Mouse (Mus musculus): Measurements from ENCODE around the gene Ryr3. TPM values are rescaled to one million over a fixed set of nuclear protein-coding genes. Genes with fewer than 3 reads are reported as not detected.

Gene Ryr3
- polyA plus RNA-seq, 1 experiment from 2014 or later, result 4.7 TPM

DNA sequence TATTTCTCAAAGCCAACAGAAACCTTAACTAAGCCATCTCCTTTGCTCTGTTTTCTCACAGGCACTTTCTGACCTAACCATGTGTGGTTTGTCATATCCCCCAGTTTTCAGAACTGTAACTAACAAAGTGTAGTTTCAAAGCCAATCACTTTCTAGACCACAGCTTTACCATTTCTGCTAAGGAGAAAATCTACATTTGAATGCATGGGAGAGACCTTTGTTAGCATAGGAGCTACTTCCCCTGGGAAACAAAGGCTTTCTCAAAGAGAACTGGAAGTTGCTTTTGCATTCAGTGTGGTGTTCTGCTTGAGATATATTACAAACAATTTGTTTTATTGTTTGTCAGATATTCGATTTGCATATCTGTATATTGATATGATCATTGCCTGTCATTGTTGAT lies 285.1 kb downstream of the Ryr3 start:
- 62% methylated on average over 1 of the region's 1 CpGs for WGBS
- no peaks in the 10 kb centered on the region for H3K27me3 ChIP-seq (replicated peaks; ENCODE audit: control insufficient read depth, insufficient read depth, low read length)
- no peak for DNase-seq (ENCODE audit: low spot score)
- no peaks in the 10 kb centered on the region for H3K4me1 ChIP-seq (ENCODE audit: control insufficient read depth, insufficient read depth, low read length)
- H3K27ac ChIP-seq (replicated peaks; ENCODE audit: low read depth, low read length), result no peak overlapping the region
- H3K4me2 ChIP-seq (ENCODE audit: low read depth, low read length), result no peak overlapping the region
- no peaks in the 10 kb centered on the region for H3K36me3 ChIP-seq (ENCODE audit: control insufficient read depth, insufficient read depth, low read length)
- H3K9me3 ChIP-seq (ENCODE audit: control insufficient read depth, low read length), result no peaks in the 10 kb centered on the region
- H3K9ac ChIP-seq (ENCODE audit: low read depth, low read length), result no peak overlapping the region
- ATAC-seq (ENCODE audit: low read depth), result no peak
- no peak overlapping the region for H3K4me3 ChIP-seq (ENCODE audit: low read depth, low read length)

DNA sequence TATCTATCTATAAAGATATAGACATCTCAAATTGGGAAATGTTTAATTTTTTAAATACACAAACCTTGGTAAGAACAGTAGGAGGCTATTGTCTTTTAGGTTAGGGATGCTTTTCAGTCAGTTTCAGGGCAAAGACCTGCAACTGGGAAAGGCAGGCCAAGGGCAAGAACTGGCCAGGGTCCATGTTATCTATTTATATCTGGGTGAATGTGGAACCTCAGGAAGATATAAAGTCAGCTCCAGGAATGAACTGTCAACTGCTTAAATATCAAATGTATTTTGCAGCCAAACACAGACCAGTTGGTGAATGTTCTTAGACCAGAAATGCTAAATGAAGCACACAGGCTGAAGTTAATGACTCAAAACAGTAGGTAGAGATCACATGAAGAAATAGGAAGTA lies 303.1 kb downstream of the Ryr3 start:
- ATAC-seq (ENCODE audit: low read depth) (no peak), DNase-seq (ENCODE audit: low spot score) (no peak)

DNA sequence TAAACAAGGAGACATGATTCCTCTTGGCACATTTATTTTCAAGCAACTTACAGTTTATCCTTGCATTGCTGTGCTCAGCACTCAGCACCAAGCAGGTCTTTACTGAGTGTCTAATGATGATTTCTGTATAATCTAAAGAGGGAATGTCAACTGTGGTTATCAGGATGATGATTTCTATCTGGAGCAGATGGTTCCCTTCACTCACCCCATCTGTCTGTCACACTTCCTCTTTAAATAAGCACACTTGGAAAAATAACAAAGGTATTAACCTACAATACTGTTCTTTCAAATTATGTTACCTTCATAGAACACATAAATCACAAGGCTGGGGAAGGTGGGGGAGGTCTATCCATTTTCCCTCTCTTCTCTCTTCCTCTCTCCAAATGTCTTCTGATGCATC lies 304.3 kb downstream of the Ryr3 start:
- Histone ChIP-seq H3K4me2 (ENCODE audit: low read depth, low read length) (no peak overlapping the region), H3K4me3 (ENCODE audit: low read depth, low read length) (no peak overlapping the region), H3K27ac (replicated peaks; ENCODE audit: low read depth, low read length) (no peak overlapping the region), H3K27me3 (replicated peaks; ENCODE audit: control insufficient read depth, insufficient read depth, low read length) (no peaks in the 10 kb centered on the region), H3K9ac (ENCODE audit: low read depth, low read length) (no peak overlapping the region), H3K9me3 (ENCODE audit: control insufficient read depth, low read length) (no peaks in the 10 kb centered on the region), H3K36me3 (ENCODE audit: control insufficient read depth, insufficient read depth, low read length) (no peaks in the 10 kb centered on the region), H3K4me1 (ENCODE audit: control insufficient read depth, insufficient read depth, low read length) (no peaks in the 10 kb centered on the region)
- ATAC-seq (ENCODE audit: low read depth), result no peak
- no peak for DNase-seq (ENCODE audit: low spot score)

More for the DNA sequence above, 303.1 kb downstream of the Ryr3 start:
- no peaks in the 10 kb centered on the region for H3K36me3 ChIP-seq (ENCODE audit: control insufficient read depth, insufficient read depth, low read length)
- no peaks in the 10 kb centered on the region for H3K27me3 ChIP-seq (replicated peaks; ENCODE audit: control insufficient read depth, insufficient read depth, low read length)
- no peak overlapping the region for H3K27ac ChIP-seq (replicated peaks; ENCODE audit: low read depth, low read length)
- H3K9me3 ChIP-seq (ENCODE audit: control insufficient read depth, low read length), result no peaks in the 10 kb centered on the region
- no peak overlapping the region for H3K9ac ChIP-seq (ENCODE audit: low read depth, low read length)
- H3K4me2 ChIP-seq (ENCODE audit: low read depth, low read length), result no peak overlapping the region
- H3K4me3 ChIP-seq (ENCODE audit: low read depth, low read length), result no peak overlapping the region
- no peaks in the 10 kb centered on the region for H3K4me1 ChIP-seq (ENCODE audit: control insufficient read depth, insufficient read depth, low read length)

DNA sequence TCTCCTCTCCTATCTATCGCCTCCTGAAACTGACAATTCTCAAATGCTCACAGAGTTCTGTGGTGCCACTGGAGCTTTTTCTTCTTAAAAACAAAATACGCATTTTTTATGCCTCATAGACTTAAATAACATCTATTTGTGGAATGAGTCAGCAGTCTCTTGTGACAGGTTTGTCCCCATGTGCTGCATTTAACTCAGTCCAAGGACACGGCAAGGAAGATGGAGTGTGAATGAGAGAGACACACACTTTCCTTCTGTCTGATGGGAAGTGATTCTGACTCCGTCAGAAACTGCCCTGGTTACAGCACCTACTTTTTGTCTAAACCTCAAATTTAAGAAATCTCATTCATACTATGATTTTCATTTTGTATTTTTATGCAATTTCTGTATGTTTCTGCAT lies 306.3 kb downstream of the Ryr3 start:
- no peak for DNase-seq (ENCODE audit: low spot score)
- no peak overlapping the region for H3K9ac ChIP-seq (ENCODE audit: low read depth, low read length)
- WGBS, result 80% methylated on average over 4 of the region's 4 CpGs
- no peaks in the 10 kb centered on the region for H3K4me1 ChIP-seq (ENCODE audit: control insufficient read depth, insufficient read depth, low read length)
- H3K4me2 ChIP-seq (ENCODE audit: low read depth, low read length), result no peak overlapping the region
- no peaks in the 10 kb centered on the region for H3K36me3 ChIP-seq (ENCODE audit: control insufficient read depth, insufficient read depth, low read length)
- no peaks in the 10 kb centered on the region for H3K27me3 ChIP-seq (replicated peaks; ENCODE audit: control insufficient read depth, insufficient read depth, low read length)
- no peak for ATAC-seq (ENCODE audit: low read depth)
- no peak overlapping the region for H3K27ac ChIP-seq (replicated peaks; ENCODE audit: low read depth, low read length)
- no peak overlapping the region for H3K4me3 ChIP-seq (ENCODE audit: low read depth, low read length)
- H3K9me3 ChIP-seq (ENCODE audit: control insufficient read depth, low read length), result no peaks in the 10 kb centered on the region

DNA sequence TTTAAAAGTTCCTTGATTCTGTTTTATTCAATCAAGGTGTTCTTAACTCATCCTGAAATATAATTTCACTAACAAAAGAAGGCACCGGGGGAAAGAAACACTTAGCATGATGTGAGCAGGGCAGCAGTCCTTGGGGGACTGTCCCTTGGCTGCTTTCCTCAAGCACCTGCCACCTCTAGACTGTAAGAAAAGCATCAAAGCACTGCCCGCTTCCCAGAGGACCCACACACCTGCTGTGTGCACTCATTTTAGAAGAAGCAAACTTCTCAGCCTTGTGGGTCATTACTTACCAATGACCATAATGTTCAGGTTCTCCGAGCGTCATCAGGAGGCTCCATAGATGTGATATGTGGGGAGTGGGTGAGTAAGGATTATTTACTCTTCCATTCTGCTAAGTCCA lies 307.8 kb downstream of the Ryr3 start:
- no peaks in the 10 kb centered on the region for H3K36me3 ChIP-seq (ENCODE audit: control insufficient read depth, insufficient read depth, low read length)
- no peaks in the 10 kb centered on the region for H3K27me3 ChIP-seq (replicated peaks; ENCODE audit: control insufficient read depth, insufficient read depth, low read length)
- H3K4me2 ChIP-seq (ENCODE audit: low read depth, low read length), result no peak overlapping the region
- no peak overlapping the region for H3K4me3 ChIP-seq (ENCODE audit: low read depth, low read length)
- 75% methylated on average over 4 of the region's 4 CpGs for WGBS
- H3K27ac ChIP-seq (replicated peaks; ENCODE audit: low read depth, low read length), result no peak overlapping the region
- H3K4me1 ChIP-seq (ENCODE audit: control insufficient read depth, insufficient read depth, low read length), result no peaks in the 10 kb centered on the region
- H3K9me3 ChIP-seq (ENCODE audit: control insufficient read depth, low read length), result no peaks in the 10 kb centered on the region
- no peak overlapping the region for H3K9ac ChIP-seq (ENCODE audit: low read depth, low read length)
- DNase-seq (ENCODE audit: low spot score), result peak; percentile 16
- peak; percentile 41; the same call in 1 of the 2 replicates for ATAC-seq (ENCODE audit: low read depth)

DNA sequence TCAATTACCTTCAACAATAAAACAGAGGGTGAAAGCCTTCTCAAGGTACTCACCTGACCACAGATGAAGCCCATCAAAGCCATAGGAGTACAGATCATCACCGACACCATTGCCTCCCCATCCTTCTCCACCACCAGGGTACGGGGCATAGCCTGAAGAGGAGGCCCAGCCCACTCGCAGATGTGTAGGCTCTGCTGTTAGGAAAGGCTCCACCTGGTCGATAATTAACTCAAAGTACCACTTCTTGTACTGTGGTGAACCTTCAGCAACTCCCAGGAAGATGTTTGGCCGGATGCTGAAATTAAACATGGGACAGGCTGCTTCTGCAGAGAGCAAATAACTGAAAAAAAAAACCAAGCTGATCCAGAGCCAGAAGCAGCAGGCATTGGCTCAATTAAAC lies 316.1 kb downstream of the Ryr3 start:
- DNase-seq (ENCODE audit: low spot score), result no peak
- no peaks in the 10 kb centered on the region for H3K4me1 ChIP-seq (ENCODE audit: control insufficient read depth, insufficient read depth, low read length)
- H3K36me3 ChIP-seq (ENCODE audit: control insufficient read depth, insufficient read depth, low read length), result no peaks in the 10 kb centered on the region
- no peak overlapping the region for H3K27ac ChIP-seq (replicated peaks; ENCODE audit: low read depth, low read length)
- no peak overlapping the region for H3K4me3 ChIP-seq (ENCODE audit: low read depth, low read length)
- no peaks in the 10 kb centered on the region for H3K9me3 ChIP-seq (ENCODE audit: control insufficient read depth, low read length)
- H3K27me3 ChIP-seq (replicated peaks; ENCODE audit: control insufficient read depth, insufficient read depth, low read length), result no peaks in the 10 kb centered on the region
- H3K4me2 ChIP-seq (ENCODE audit: low read depth, low read length), result no peak overlapping the region
- 72% methylated on average over 5 of the region's 5 CpGs for WGBS
- H3K9ac ChIP-seq (ENCODE audit: low read depth, low read length), result no peak overlapping the region
- no peak for ATAC-seq (ENCODE audit: low read depth)

DNA sequence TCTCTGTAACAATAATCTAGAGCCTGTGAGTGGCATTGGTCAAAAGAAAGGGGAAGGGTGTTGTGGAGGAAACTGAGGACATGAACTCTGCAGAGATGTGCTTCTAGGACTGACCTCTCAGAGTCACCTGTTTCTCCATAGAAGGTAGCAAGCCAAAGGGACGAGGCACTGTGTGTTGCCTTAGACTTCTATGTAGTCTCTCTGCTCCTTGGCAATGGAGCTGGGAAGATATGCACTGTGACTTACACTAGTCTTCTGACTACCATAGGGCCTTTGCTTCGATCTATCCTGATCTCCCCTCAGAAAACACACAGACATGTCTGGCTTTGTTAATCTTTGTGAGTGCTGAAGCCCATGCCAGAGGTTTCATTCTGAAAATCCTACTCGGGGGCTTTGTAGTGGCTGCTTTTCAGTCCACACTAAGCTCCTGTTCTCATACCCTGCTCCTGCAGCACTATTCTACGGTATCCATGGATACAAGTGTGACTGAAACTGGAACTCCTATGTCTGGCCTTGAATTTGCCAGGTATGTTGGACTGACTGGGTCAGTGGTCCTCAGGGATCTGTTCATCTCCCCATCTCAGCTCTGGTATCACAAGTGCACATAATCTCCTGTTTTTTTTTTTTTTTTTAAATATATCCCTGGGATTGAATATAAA lies 332.3 kb downstream of the Ryr3 start:
- no peaks in the 10 kb centered on the region for H3K4me1 ChIP-seq (ENCODE audit: control insufficient read depth, insufficient read depth, low read length)
- H3K27me3 ChIP-seq (replicated peaks; ENCODE audit: control insufficient read depth, insufficient read depth, low read length), result no peaks in the 10 kb centered on the region
- 71% methylated on average over 4 of the region's 4 CpGs for WGBS
- no peak overlapping the region for H3K9ac ChIP-seq (ENCODE audit: low read depth, low read length)
- H3K4me3 ChIP-seq (ENCODE audit: low read depth, low read length), result no peak overlapping the region
- DNase-seq (ENCODE audit: low spot score), result no peak
- H3K4me2 ChIP-seq (ENCODE audit: low read depth, low read length), result no peak overlapping the region
- H3K27ac ChIP-seq (replicated peaks; ENCODE audit: low read depth, low read length), result no peak overlapping the region
- H3K9me3 ChIP-seq (ENCODE audit: control insufficient read depth, low read length), result no peaks in the 10 kb centered on the region
- no peaks in the 10 kb centered on the region for H3K36me3 ChIP-seq (ENCODE audit: control insufficient read depth, insufficient read depth, low read length)
- no peak for ATAC-seq (ENCODE audit: low read depth)

DNA sequence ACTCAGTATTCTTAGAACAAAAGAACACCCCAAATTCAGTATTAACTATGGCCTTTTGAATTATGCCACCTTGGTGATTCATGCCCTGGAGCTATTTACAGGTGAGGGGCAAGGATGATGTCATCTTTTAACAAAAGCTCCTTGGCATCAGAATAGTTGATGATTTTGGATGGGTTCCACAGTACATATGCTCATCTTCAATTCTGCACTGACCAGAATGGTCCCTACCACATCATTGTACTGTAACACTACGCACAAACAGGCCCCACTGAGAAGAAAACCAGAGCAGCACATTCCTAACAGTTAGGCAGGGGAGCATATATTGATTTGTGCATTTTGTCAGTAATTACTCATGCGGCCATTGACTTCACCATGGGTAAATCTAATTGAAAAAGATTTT lies 335.1 kb downstream of the Ryr3 start:
- Histone ChIP-seq H3K9me3 (ENCODE audit: control insufficient read depth, low read length) (no peaks in the 10 kb centered on the region), H3K4me1 (ENCODE audit: control insufficient read depth, insufficient read depth, low read length) (no peaks in the 10 kb centered on the region), H3K4me3 (ENCODE audit: low read depth, low read length) (no peak overlapping the region), H3K36me3 (ENCODE audit: control insufficient read depth, insufficient read depth, low read length) (no peaks in the 10 kb centered on the region), H3K4me2 (ENCODE audit: low read depth, low read length) (no peak overlapping the region), H3K27ac (replicated peaks; ENCODE audit: low read depth, low read length) (no peak overlapping the region), H3K9ac (ENCODE audit: low read depth, low read length) (no peak overlapping the region), H3K27me3 (replicated peaks; ENCODE audit: control insufficient read depth, insufficient read depth, low read length) (no peaks in the 10 kb centered on the region)
- ATAC-seq (ENCODE audit: low read depth) (no peak), DNase-seq (ENCODE audit: low spot score) (no peak)
- WGBS, result 80% methylated on average over 2 of the region's 2 CpGs

DNA sequence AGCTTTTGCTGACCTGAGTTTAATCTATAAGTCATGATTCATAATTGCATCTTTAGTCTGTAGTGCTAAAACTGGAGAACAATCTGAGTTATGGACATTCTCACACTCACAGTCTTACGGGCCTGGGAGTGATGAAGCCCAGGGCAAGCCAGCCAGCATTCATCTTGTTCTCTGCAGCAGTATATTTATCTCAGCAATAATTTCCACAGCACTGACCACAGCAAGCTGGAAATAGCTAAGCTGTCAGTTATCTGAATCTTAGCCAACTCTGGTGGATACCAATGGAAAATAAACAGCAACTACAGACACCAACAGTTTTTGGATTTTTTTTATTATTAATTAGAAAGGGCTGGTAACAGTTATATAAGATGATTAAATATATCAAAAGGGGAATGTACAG lies 335.5 kb downstream of the Ryr3 start:
- DNase-seq (ENCODE audit: low spot score) (no peak), ATAC-seq (ENCODE audit: low read depth) (no peak)
- Histone ChIP-seq H3K36me3 (ENCODE audit: control insufficient read depth, insufficient read depth, low read length) (no peaks in the 10 kb centered on the region), H3K4me1 (ENCODE audit: control insufficient read depth, insufficient read depth, low read length) (no peaks in the 10 kb centered on the region), H3K4me3 (ENCODE audit: low read depth, low read length) (no peak overlapping the region), H3K4me2 (ENCODE audit: low read depth, low read length) (no peak overlapping the region), H3K27me3 (replicated peaks; ENCODE audit: control insufficient read depth, insufficient read depth, low read length) (no peaks in the 10 kb centered on the region), H3K9ac (ENCODE audit: low read depth, low read length) (no peak overlapping the region), H3K9me3 (ENCODE audit: control insufficient read depth, low read length) (no peaks in the 10 kb centered on the region), H3K27ac (replicated peaks; ENCODE audit: low read depth, low read length) (no peak overlapping the region)
- WGBS, result 78% methylated on average over 1 of the region's 1 CpGs

Data from embryonic facial prominence, embryonic 14.5 days (tissue).